Mouse (Mus musculus): Measurements from ENCODE around the gene Gm6034. TPM values are rescaled to one million over a fixed set of nuclear protein-coding genes. Genes with fewer than 3 reads are reported as not detected.
"Not testable (repeated sequence)": the region's sequence is repeated elsewhere in the genome, so short reads cannot be mapped to it uniquely, and the experiment has no call there.

The Gm6034 gene
- polyA plus RNA-seq (2012; rRNA removed), result not detected in 2 replicates

GRCm38 (mm10) chr17:36042610-36043169 is at the start of gene Gm6034, which contains the start of gene H2-T22:
Gene Gm6034, plus strand, starts transcription at chr17:36042961.
Gene H2-T22, minus strand, starts transcription at chr17:36042747.
- not testable (repeated sequence) for H3K27me3 ChIP-seq (ENCODE audit: control insufficient read depth, insufficient read depth, low read length); H3K4me1 ChIP-seq (ENCODE audit: control insufficient read depth, insufficient read depth, low read length); H3K36me3 ChIP-seq (ENCODE audit: control insufficient read depth, insufficient read depth, low read length)
- Histone ChIP-seq H3K27ac (ENCODE audit: control insufficient read depth, insufficient read depth, low read depth, low read length) (peak within 1 kb of the TSS; percentile 64; the same call in 1 of the 2 replicates), H3K4me3 (ENCODE audit: control insufficient read depth, low read depth, low read length) (peak within 1 kb of the TSS; percentile 34)
- 0 out of 2 replicates have a peak, but pooled peaks have one; percentile 32 for TF ChIP-seq POLR2A (IDR thresholded peaks at IDR 0.05; ENCODE audit: control insufficient read depth, low read depth, low read length)

GRCm38 (mm10) chr17:35993675-35994074 is 49.1 kb upstream of the Gm6034 start:
- Histone ChIP-seq H3K27me3 (ENCODE audit: control insufficient read depth, insufficient read depth, low read length) (no peaks in the 10 kb centered on the region), H3K4me3 (ENCODE audit: control insufficient read depth, low read depth, low read length) (peak overlapping the region; percentile 19; the same call in 1 of the 2 replicates), H3K36me3 (ENCODE audit: control insufficient read depth, insufficient read depth, low read length) (no peaks in the 10 kb centered on the region), H3K4me1 (ENCODE audit: control insufficient read depth, insufficient read depth, low read length) (no peaks in the 10 kb centered on the region; the same call in none of the 2 replicates), H3K27ac (ENCODE audit: control insufficient read depth, insufficient read depth, low read depth, low read length) (no peak overlapping the region)
- TF ChIP-seq CTCF (IDR thresholded peaks at IDR 0.05; ENCODE audit: control insufficient read depth, insufficient read depth, insufficient replicate concordance, low read depth, low read length) (peak; percentile 100), POLR2A (IDR thresholded peaks at IDR 0.05; ENCODE audit: control insufficient read depth, low read depth, low read length) (no peak)

- no peak for TF ChIP-seq CTCF (IDR thresholded peaks at IDR 0.05; ENCODE audit: control insufficient read depth, insufficient read depth, insufficient replicate concordance, low read depth, low read length)
- TF ChIP-seq POLR2A (IDR thresholded peaks at IDR 0.05; ENCODE audit: control insufficient read depth, low read depth, low read length), result peak; percentile 69
- Histone ChIP-seq H3K4me1 (ENCODE audit: control insufficient read depth, insufficient read depth, low read length) (no peaks in the 10 kb centered on the region; the same call in none of the 2 replicates), H3K36me3 (ENCODE audit: control insufficient read depth, insufficient read depth, low read length) (no peaks in the 10 kb centered on the region), H3K4me3 (ENCODE audit: control insufficient read depth, low read depth, low read length) (peak overlapping the region; percentile 69), H3K27ac (ENCODE audit: control insufficient read depth, insufficient read depth, low read depth, low read length) (no peak overlapping the region; the same call in 1 of the 2 replicates), H3K27me3 (ENCODE audit: control insufficient read depth, insufficient read depth, low read length) (no peaks in the 10 kb centered on the region)
Measured at GRCm38 (mm10) chr17:35994175-35994878, 48.4 kb upstream of the Gm6034 start.

- Histone ChIP-seq H3K4me3 (ENCODE audit: control insufficient read depth, low read depth, low read length) (peak overlapping the region; percentile 69), H3K27ac (ENCODE audit: control insufficient read depth, insufficient read depth, low read depth, low read length) (no peak overlapping the region), H3K27me3 (ENCODE audit: control insufficient read depth, insufficient read depth, low read length) (no peaks in the 10 kb centered on the region), H3K36me3 (ENCODE audit: control insufficient read depth, insufficient read depth, low read length) (no peaks in the 10 kb centered on the region), H3K4me1 (ENCODE audit: control insufficient read depth, insufficient read depth, low read length) (no peaks in the 10 kb centered on the region; the same call in none of the 2 replicates)
- TF ChIP-seq POLR2A (IDR thresholded peaks at IDR 0.05; ENCODE audit: control insufficient read depth, low read depth, low read length) (no peak), CTCF (IDR thresholded peaks at IDR 0.05; ENCODE audit: control insufficient read depth, insufficient read depth, insufficient replicate concordance, low read depth, low read length) (no peak)
Measured at GRCm38 (mm10) chr17:35994879-35995240, 47.9 kb upstream of the Gm6034 start.

GRCm38 (mm10) chr17:35996949-35997348 is 45.8 kb upstream of the Gm6034 start:
- no peak overlapping the region for H3K27ac ChIP-seq (ENCODE audit: control insufficient read depth, insufficient read depth, low read depth, low read length)
- H3K27me3 ChIP-seq (ENCODE audit: control insufficient read depth, insufficient read depth, low read length), result no peaks in the 10 kb centered on the region
- H3K4me3 ChIP-seq (ENCODE audit: control insufficient read depth, low read depth, low read length), result no peak overlapping the region
- H3K4me1 ChIP-seq (ENCODE audit: control insufficient read depth, insufficient read depth, low read length), result no peaks in the 10 kb centered on the region; the same call in none of the 2 replicates
- H3K36me3 ChIP-seq (ENCODE audit: control insufficient read depth, insufficient read depth, low read length), result no peaks in the 10 kb centered on the region
- TF ChIP-seq CTCF (IDR thresholded peaks at IDR 0.05; ENCODE audit: control insufficient read depth, insufficient read depth, insufficient replicate concordance, low read depth, low read length) (peak; percentile 75; the same call in 1 of the 2 replicates), POLR2A (IDR thresholded peaks at IDR 0.05; ENCODE audit: control insufficient read depth, low read depth, low read length) (no peak)

GRCm38 (mm10) chr17:35997713-35998510 is 44.8 kb upstream of the Gm6034 start:
- no peaks in the 10 kb centered on the region; the same call in none of the 2 replicates for H3K4me1 ChIP-seq (ENCODE audit: control insufficient read depth, insufficient read depth, low read length)
- H3K4me3 ChIP-seq (ENCODE audit: control insufficient read depth, low read depth, low read length), result no peak overlapping the region
- TF ChIP-seq CTCF (IDR thresholded peaks at IDR 0.05; ENCODE audit: control insufficient read depth, insufficient read depth, insufficient replicate concordance, low read depth, low read length) (no peak), POLR2A (IDR thresholded peaks at IDR 0.05; ENCODE audit: control insufficient read depth, low read depth, low read length) (no peak)
- no peaks in the 10 kb centered on the region for H3K27me3 ChIP-seq (ENCODE audit: control insufficient read depth, insufficient read depth, low read length)
- H3K27ac ChIP-seq (ENCODE audit: control insufficient read depth, insufficient read depth, low read depth, low read length), result no peak overlapping the region
- H3K36me3 ChIP-seq (ENCODE audit: control insufficient read depth, insufficient read depth, low read length), result no peaks in the 10 kb centered on the region
